Mouse (Mus musculus) thymus, adult 2 months (tissue): ENCODE measurements around the gene Tmem59.

Experiments
- CTCF ChIP-seq: fragments of 200-500 bp; IDR thresholded peaks from 2 replicates; pipeline ENCODE4 v1.5.1; 2012; ENCODE audit warnings: mild to moderate bottlenecking, control low read depth, low read length, moderate library complexity, borderline replicate concordance; ENCODE audit not compliant: control insufficient read depth, poor library complexity, insufficient read depth; ENCODE audit errors: extremely low read depth
- POLR2A ChIP-seq: fragments of 200-500 bp; IDR thresholded peaks from 2 replicates; pipeline ENCODE4 v1.6.1; 2012; ENCODE audit warnings: mild to moderate bottlenecking, low read length, control low read depth, moderate library complexity; ENCODE audit not compliant: control insufficient read depth, poor library complexity, insufficient read depth; ENCODE audit errors: extremely low read depth

- TF ChIP-seq POLR2A (no peak), CTCF (no peak)
These were observed 34.7 kb upstream of the Tmem59 start for GRCm38 (mm10) chr4:107143511-107143910.
